Mouse (Mus musculus): Measurements from ENCODE around the gene Tmem199. TPM values are rescaled to one million over a fixed set of nuclear protein-coding genes. Genes with fewer than 3 reads are reported as not detected.

The Tmem199 gene
- polyA plus RNA-seq, 1 experiment from 2014 or later, result 48.0 TPM

- DNase-seq (ENCODE audit: low read depth, low spot score) (no peak), ATAC-seq (no peak)
- POLR2A ChIA-PET, result no interaction called here
- no peak for TF ChIP-seq CTCF (IDR thresholded peaks at IDR 0.05)
- in situ Hi-C loops (cut with MboI; ENCODE audit: low pct_unique_long_range_greater_than_20kb), result no loop called here
- H3K27me3 ChIP-seq, result no peaks in the 10 kb centered on the region
- CTCF ChIA-PET, result no interaction called here
Observed at GRCm38 (mm10) chr11:78475289-78475688, 36.7 kb downstream of the Tmem199 start.

GRCm38 (mm10) chr11:78471326-78472103, 40.5 kb downstream of the Tmem199 start:
- no peak for DNase-seq (ENCODE audit: low read depth, low spot score)

GRCm38 (mm10) chr11:78467932-78468331, 44.0 kb downstream of the Tmem199 start:
- ChIA-PET POLR2A (interaction anchor here (0.5 kb wide), 1 partner anchor 10 kb away, joined by 3 read pairs; no protein-coding TSS in a partner anchor), CTCF (interaction anchor here (1.2 kb wide), 1 partner anchor 12 kb away, joined by 3 read pairs; no protein-coding TSS in a partner anchor)
- H3K27me3 ChIP-seq, result no peaks in the 10 kb centered on the region
- TF ChIP-seq CTCF (IDR thresholded peaks at IDR 0.05), result no peak
- in situ Hi-C loops (cut with MboI; ENCODE audit: low pct_unique_long_range_greater_than_20kb), result no loop called here
- DNase-seq (ENCODE audit: low read depth, low spot score) (no peak), ATAC-seq (no peak)

More at GRCm38 (mm10) chr11:78471326-78472103, 40.5 kb downstream of the Tmem199 start:
- in situ Hi-C loops (cut with MboI; ENCODE audit: low pct_unique_long_range_greater_than_20kb), result no loop called here
- POLR2A ChIA-PET, result interaction anchor here (0.6 kb wide), 1 partner anchor 141 kb away, joined by 9 read pairs; no protein-coding TSS in a partner anchor
- TF ChIP-seq CTCF (IDR thresholded peaks at IDR 0.05), result no peak
- H3K27me3 ChIP-seq, result no peaks in the 10 kb centered on the region
- CTCF ChIA-PET, result no interaction called here
- ATAC-seq, result no peak

GRCm38 (mm10) chr11:78467515-78467914, 44.5 kb downstream of the Tmem199 start:
- ATAC-seq (no peak), DNase-seq (ENCODE audit: low read depth, low spot score) (no peak)
- in situ Hi-C loops (cut with MboI; ENCODE audit: low pct_unique_long_range_greater_than_20kb), result no loop called here
- no peaks in the 10 kb centered on the region for H3K27me3 ChIP-seq
- CTCF ChIA-PET, result interaction anchor here (1.2 kb wide), 1 partner anchor 11 kb away, joined by 3 read pairs; no protein-coding TSS in a partner anchor
- POLR2A ChIA-PET, result no interaction called here
- no peak for TF ChIP-seq CTCF (IDR thresholded peaks at IDR 0.05)

- TF ChIP-seq CTCF (IDR thresholded peaks at IDR 0.05), result no peak
- ATAC-seq, result no peak
- ChIA-PET POLR2A (interaction anchor here (1.1 to 1.2 kb wide), 3 partner anchors 11 to 37 kb away, joined by 3 to 5 read pairs (median 5); partner anchors contain the start of genes Sarm1 and Sebox), CTCF (interaction anchor here (1.6 to 1.7 kb wide), 2 partner anchors 10 to 12 kb away, joined by 5 to 8 read pairs; no protein-coding TSS in a partner anchor)
- DNase-seq (ENCODE audit: low read depth, low spot score), result no peak
- no peaks in the 10 kb centered on the region for H3K27me3 ChIP-seq
- in situ Hi-C loops (cut with MboI; ENCODE audit: low pct_unique_long_range_greater_than_20kb), result no loop called here
Observed at GRCm38 (mm10) chr11:78466242-78466912, 45.6 kb downstream of the Tmem199 start.

- TF ChIP-seq CTCF (IDR thresholded peaks at IDR 0.05), result no peak
- in situ Hi-C loops (cut with MboI; ENCODE audit: low pct_unique_long_range_greater_than_20kb), result no loop called here
- CTCF ChIA-PET, result interaction anchor here (0.9 to 1.7 kb wide), 4 partner anchors 10 to 23 kb away, joined by 3 to 8 read pairs (median 4); no protein-coding TSS in a partner anchor
- no peak for DNase-seq (ENCODE audit: low read depth, low spot score)
- H3K27me3 ChIP-seq, result no peaks in the 10 kb centered on the region
- peak; percentile 76 for ATAC-seq
- POLR2A ChIA-PET, result interaction anchor here (1.1 to 1.2 kb wide), 3 partner anchors 10 to 37 kb away, joined by 3 to 5 read pairs (median 5); partner anchors contain the start of genes Sarm1 and Sebox
Observed at GRCm38 (mm10) chr11:78465568-78466180, 46.3 kb downstream of the Tmem199 start, which contains the start of gene Slc46a1. TSS of gene Slc46a1 (plus strand) at chr11:78465697.

GRCm38 (mm10) chr11:78465116-78465515, 46.9 kb downstream of the Tmem199 start:
- CTCF ChIA-PET, result interaction anchor here (0.9 to 1.7 kb wide), 5 partner anchors 9 to 23 kb away, joined by 3 to 9 read pairs (median 5); no protein-coding TSS in a partner anchor
- ATAC-seq, result no peak
- no peak for DNase-seq (ENCODE audit: low read depth, low spot score)

GRCm38 (mm10) chr11:78463286-78464036, 48.5 kb downstream of the Tmem199 start:
- in situ Hi-C loops (cut with MboI; ENCODE audit: low pct_unique_long_range_greater_than_20kb), result no loop called here
- POLR2A ChIA-PET, result no interaction called here

More at GRCm38 (mm10) chr11:78465116-78465515, 46.9 kb downstream of the Tmem199 start:
- in situ Hi-C loops (cut with MboI; ENCODE audit: low pct_unique_long_range_greater_than_20kb), result no loop called here
- TF ChIP-seq CTCF (IDR thresholded peaks at IDR 0.05), result no peak
- POLR2A ChIA-PET, result interaction anchor here (1.1 to 1.2 kb wide), 3 partner anchors 9 to 38 kb away, joined by 3 to 5 read pairs (median 5); partner anchors contain the start of genes Sarm1 and Sebox
- peaks cover 3% of the 10 kb centered on the region for H3K27me3 ChIP-seq

GRCm38 (mm10) chr11:78462669-78463068, 49.3 kb downstream of the Tmem199 start:
- DNase-seq (ENCODE audit: low read depth, low spot score) (no peak), ATAC-seq (no peak)
- ChIA-PET POLR2A (no interaction called here), CTCF (interaction anchor here (1.1 to 1.3 kb wide), 2 partner anchors 9 to 14 kb away, joined by 3 to 4 read pairs; no protein-coding TSS in a partner anchor)
- peaks cover 6% of the 10 kb centered on the region for H3K27me3 ChIP-seq
- no peak for TF ChIP-seq CTCF (IDR thresholded peaks at IDR 0.05)
- in situ Hi-C loops (cut with MboI; ENCODE audit: low pct_unique_long_range_greater_than_20kb), result no loop called here

More at GRCm38 (mm10) chr11:78463286-78464036, 48.5 kb downstream of the Tmem199 start:
- TF ChIP-seq CTCF (IDR thresholded peaks at IDR 0.05), result no peak
- ATAC-seq (no peak), DNase-seq (ENCODE audit: low read depth, low spot score) (no peak)
- peaks cover 6% of the 10 kb centered on the region for H3K27me3 ChIP-seq
- CTCF ChIA-PET, result interaction anchor here (0.9 to 1.7 kb wide), 3 partner anchors 8 to 15 kb away, joined by 3 to 9 read pairs (median 3); no protein-coding TSS in a partner anchor
